Mouse (Mus musculus) adrenal gland, adult 10 weeks (tissue): ENCODE results near the gene Vmn2r34. TPM values are rescaled to one million over a fixed set of nuclear protein-coding genes. Genes with fewer than 3 reads are reported as not detected.

Experiments used
- polyA plus RNA-seq: library from polyadenylated mRNA; stranded (reverse); fragments of 350-450 nt; fragmentation: Illumina TruSeq; extraction: RNeasy Lipid Tissue Mini Kit (QIAGEN cat#74804); gene quantifications from one replicate; pipeline ENCODE4 v1.2.3, GENCODE M21; 2014; ENCODE audit warnings: low read depth, low replicate concordance

Gene Vmn2r34
- not detected for polyA plus RNA-seq

GRCm38 (mm10) chr7:7689413-7689812, at the start of gene Vmn2r34:
Gene Vmn2r34, minus strand, starts transcription at chr7:7689513.

Other genes with a start within 250 kb of the Vmn2r34 start
- not detected for gene Vmn2r32, start 209.5 kb downstream of the Vmn2r34 start, polyA plus RNA-seq
- not detected for gene Vmn2r33, start 122.7 kb downstream of the Vmn2r34 start, polyA plus RNA-seq
- not detected for gene Vmn2r35, start 130.4 kb upstream of the Vmn2r34 start, polyA plus RNA-seq
- not detected for gene Vmn2r36, start 213.0 kb upstream of the Vmn2r34 start, polyA plus RNA-seq